Mouse (Mus musculus) brown adipose tissue, adult 24 weeks (tissue): ENCODE results near the gene Cnmd. TPM values are rescaled to one million over a fixed set of nuclear protein-coding genes. Genes with fewer than 3 reads are reported as not detected.

ENCODE experiments used
- H3K27ac ChIP-seq: fragments of 200-500 bp; replicated peaks from 2 replicates; pipeline ENCODE4 v1.5.1; 2012; ENCODE audit warnings: low read depth, mild to moderate bottlenecking, low read length
- H3K4me1 ChIP-seq: fragments of 200-500 bp; 2 replicates; pipeline ENCODE4 v1.6.1; 2012; ENCODE audit warnings: low read length, mixed read lengths; ENCODE audit not compliant: control insufficient read depth, insufficient read depth, insufficient read length
- H3K4me3 ChIP-seq: fragments of 200-500 bp; 2 replicates; pipeline ENCODE4 v1.5.1; 2012; ENCODE audit warnings: low read depth, mild to moderate bottlenecking, low read length, moderate library complexity; ENCODE audit not compliant: insufficient read depth
- polyA plus RNA-seq: library from polyadenylated mRNA; stranded (reverse); fragments of >200 nt; gene quantifications from 2 replicates; pipeline ENCODE4 v1.2.4, GENCODE M21; 2012; ENCODE audit not compliant: missing spikeins, insufficient read depth, insufficient read length

Cnmd gene
- polyA plus RNA-seq, 1 experiment = not detected

DNA sequence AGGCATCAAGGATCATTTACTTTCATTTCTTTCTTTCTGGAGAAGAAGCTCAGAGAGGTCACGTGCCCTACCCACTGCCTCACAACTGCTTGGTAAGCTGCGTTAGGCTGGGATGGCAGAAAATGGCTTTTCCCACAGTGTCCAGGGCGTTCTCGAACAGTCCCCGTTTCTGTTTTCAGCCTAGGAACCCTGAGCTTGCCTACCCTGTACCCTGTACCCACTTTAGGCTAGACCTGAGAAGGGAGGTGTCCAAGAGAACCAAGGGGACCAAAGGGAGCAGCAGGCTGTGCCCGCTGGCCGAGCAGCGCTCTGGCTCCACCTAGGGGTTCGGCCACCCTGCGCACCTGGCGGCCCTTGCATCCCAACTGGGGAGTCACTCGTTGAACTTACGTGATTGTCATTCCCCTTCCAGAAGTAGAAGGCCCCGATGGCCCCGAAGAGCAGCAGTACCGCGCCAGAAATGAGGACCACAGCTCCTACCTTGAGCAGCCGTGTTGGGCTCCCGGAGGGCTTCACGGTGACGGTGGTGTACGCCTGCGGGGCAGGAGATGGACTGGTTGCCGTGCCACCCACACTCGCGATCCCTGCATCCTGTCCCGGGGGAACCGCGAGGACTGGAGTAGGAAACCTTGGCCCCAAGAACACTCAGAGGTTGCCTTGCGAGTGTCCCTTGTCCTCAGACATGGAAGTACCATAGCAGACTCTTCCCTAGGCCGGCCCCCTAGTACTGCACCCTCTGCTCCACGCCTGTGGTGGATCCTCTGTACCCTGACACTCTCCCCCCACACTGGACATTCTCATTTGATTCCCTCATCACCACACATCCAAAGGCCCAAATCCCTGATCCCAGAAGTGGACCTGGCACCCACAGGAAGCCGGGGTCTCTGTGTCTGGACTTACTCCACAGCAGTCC is 709 bp downstream of the Cnmd start:
- Histone ChIP-seq H3K4me3 (peak overlapping the region; percentile 37; the same call in 1 of the 2 replicates), H3K27ac (no peak overlapping the region), H3K4me1 (no peaks in the 10 kb centered on the region; the same call in 1 of the 2 replicates)

- no peak overlapping the region for H3K27ac ChIP-seq
- H3K4me1 ChIP-seq = no peaks in the 10 kb centered on the region; the same call in 1 of the 2 replicates
- H3K4me3 ChIP-seq = no peak overlapping the region
Measured at GRCm38 (mm10) chr14:79660467-79660866, 1.5 kb downstream of the Cnmd start.

DNA sequence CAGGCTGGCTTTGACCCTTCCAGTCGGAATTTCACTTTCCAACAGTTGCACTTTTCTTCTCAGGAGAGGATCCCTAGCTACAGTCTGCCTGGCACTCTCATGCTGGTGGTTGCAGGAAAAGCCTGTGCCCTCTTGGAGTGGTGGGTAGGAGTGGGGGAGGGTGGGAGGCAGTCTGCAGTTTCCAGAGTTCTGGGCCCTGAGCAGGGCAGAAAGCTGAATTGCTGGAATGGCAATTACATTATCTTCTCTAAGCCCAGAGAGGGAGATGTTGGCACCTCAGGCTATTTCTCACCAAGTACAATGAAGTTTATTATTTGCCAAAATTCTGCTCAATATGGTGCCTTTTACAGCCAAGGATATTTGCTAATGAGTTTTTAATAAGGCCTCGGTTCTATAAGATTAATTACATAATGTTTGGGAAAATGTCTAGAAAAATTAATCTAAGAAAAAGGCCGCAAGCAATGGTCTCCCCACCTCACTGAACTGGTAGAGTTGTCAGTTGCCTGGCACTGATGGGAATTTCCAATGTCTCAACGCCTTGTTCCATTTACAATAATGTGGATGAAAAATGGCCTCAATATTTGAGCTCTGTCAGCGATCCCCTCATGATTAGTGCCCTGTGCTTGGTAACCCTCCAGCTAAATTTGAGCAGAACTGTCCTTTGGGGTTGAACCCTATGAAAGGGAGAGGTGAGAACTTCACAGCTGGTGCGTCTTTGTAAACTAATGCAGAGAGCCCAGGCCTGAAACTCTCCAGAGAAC is 3.0 kb downstream of the Cnmd start:
- Histone ChIP-seq H3K4me3 (no peak overlapping the region), H3K4me1 (no peaks in the 10 kb centered on the region; the same call in 1 of the 2 replicates), H3K27ac (no peak overlapping the region)

DNA sequence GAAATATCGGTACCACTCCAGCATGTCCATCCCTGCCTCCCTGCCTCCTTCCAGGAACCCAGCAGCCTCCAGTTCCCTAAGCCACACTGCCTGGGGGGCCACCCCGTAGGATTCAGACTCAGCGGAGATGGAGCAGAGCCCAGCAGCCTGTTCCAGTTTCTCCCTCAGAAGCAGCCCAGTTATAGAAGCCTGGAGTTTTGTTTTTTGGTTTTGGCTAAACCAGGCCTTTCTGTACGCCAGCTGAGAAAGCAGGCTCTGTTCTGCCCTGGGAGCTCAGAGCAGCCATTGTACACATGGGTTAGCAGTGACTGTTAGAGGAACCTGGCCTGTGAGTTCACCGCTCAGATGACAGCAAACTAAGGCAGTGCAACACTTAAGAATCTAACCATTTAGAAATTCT is 3.7 kb downstream of the Cnmd start:
- no peak overlapping the region for H3K27ac ChIP-seq
- no peak overlapping the region for H3K4me3 ChIP-seq
- H3K4me1 ChIP-seq = no peaks in the 10 kb centered on the region; the same call in 1 of the 2 replicates

DNA sequence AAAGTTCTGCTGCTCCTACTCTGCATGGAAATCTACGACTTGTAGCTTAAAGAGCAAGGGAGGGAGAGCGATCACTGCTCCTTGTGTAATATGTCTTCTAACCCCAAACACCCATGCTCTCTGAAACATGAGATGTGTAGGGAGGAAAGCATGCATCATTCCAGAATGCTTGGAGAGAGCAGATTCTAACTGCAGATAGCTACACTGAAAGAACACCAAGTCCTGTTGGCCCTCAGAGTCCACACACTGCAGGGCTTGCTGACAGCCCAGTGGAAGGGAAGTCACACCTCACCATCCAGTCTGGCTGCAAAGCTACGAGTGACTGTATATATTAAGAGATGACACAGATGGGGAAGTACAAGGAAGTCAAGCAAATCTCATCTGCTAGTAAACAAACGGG is 9.3 kb downstream of the Cnmd start:
- Histone ChIP-seq H3K4me3 (no peak overlapping the region), H3K27ac (no peak overlapping the region), H3K4me1 (no peaks in the 10 kb centered on the region)

- Histone ChIP-seq H3K4me3 (no peak overlapping the region), H3K4me1 (no peaks in the 10 kb centered on the region), H3K27ac (no peak overlapping the region)
Measured at GRCm38 (mm10) chr14:79649680-79650079, 12.3 kb downstream of the Cnmd start.

GRCm38 (mm10) chr14:79645378-79645777 is 16.6 kb downstream of the Cnmd start:
- Histone ChIP-seq H3K4me3 (no peak overlapping the region), H3K4me1 (no peaks in the 10 kb centered on the region), H3K27ac (no peak overlapping the region)

DNA sequence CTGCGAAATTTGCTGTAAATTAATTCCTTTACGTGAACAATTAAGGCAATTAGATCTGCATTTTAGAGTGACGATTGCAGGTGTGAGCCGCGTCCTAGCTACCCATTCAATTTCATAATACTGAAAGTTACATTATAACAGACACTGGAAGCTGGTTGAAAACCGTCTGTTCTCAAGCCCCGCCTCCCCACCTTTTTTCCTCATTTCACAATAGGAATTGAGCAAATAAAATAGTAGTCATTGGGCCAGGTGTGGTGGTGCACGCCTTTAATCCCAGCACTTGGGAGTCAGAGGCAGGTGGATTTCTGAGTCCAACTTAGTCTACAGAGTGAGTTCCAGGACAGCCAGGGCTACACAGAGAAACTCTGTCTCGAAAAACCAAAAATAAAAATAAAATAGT is 19.9 kb downstream of the Cnmd start:
- H3K4me1 ChIP-seq = no peaks in the 10 kb centered on the region
- H3K4me3 ChIP-seq = no peak overlapping the region
- H3K27ac ChIP-seq = no peak overlapping the region

DNA sequence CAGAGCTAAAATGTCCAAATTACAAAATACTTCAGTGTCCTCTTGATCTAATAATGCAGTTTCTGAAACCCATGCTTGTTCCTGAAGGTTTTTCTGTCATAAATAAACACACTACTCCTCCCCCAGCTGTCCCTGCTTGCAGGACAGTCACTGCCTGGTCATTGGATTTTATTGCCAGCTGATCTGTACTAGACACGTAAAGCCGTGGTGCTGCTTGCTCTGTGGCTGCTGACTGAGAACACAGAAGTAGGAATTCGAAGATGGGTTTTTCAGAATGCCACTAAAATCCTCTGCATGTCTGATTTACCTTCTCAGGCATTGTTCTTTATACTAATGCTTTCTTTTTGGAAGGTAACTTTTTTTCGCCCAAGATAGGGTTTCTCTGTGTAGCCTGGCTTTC is 25.2 kb downstream of the Cnmd start:
- Histone ChIP-seq H3K27ac (no peak overlapping the region), H3K4me1 (no peaks in the 10 kb centered on the region), H3K4me3 (no peak overlapping the region)

GRCm38 (mm10) chr14:79633196-79633595 is 28.8 kb downstream of the Cnmd start:
- no peaks in the 10 kb centered on the region for H3K4me1 ChIP-seq
- H3K27ac ChIP-seq = no peak overlapping the region
- H3K4me3 ChIP-seq = no peak overlapping the region

GRCm38 (mm10) chr14:79632330-79632729 is 29.6 kb downstream of the Cnmd start:
- peak overlapping the region; percentile 49; the same call in 1 of the 2 replicates for H3K27ac ChIP-seq
- no peaks in the 10 kb centered on the region for H3K4me1 ChIP-seq
- no peak overlapping the region for H3K4me3 ChIP-seq

- Histone ChIP-seq H3K4me1 (no peaks in the 10 kb centered on the region), H3K27ac (no peak overlapping the region)
Measured at GRCm38 (mm10) chr14:79621143-79621542, 40.8 kb downstream of the Cnmd start.

DNA sequence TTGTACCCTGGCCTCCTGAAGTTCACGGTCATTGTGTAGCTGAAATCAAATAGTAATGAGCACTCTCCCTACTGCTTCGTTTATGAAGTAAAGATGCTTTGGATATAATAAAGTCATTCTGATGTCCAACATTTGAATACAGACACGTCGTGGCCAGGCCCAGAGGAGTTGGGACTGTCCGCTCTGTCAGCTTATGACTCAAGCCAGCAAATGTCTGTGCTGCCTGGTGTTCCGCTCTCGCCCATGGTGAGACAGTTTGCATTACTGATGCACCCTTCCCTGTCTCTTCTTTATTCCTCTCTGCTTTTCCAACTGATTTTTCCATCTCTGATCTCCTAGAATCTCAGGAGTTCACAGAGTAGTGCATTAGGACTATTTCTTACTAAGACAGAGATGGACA is 42.2 kb downstream of the Cnmd start:
- Histone ChIP-seq H3K27ac (no peak overlapping the region), H3K4me3 (no peak overlapping the region)

More at GRCm38 (mm10) chr14:79621143-79621542, 40.8 kb downstream of the Cnmd start:
- H3K4me3 ChIP-seq = no peak overlapping the region

GRCm38 (mm10) chr14:79617121-79617828 is 44.7 kb downstream of the Cnmd start:
- H3K4me3 ChIP-seq = no peak overlapping the region
- H3K4me1 ChIP-seq = no peaks in the 10 kb centered on the region
- no peak overlapping the region for H3K27ac ChIP-seq

More for the DNA sequence above, 42.2 kb downstream of the Cnmd start:
- H3K4me1 ChIP-seq = no peaks in the 10 kb centered on the region

DNA sequence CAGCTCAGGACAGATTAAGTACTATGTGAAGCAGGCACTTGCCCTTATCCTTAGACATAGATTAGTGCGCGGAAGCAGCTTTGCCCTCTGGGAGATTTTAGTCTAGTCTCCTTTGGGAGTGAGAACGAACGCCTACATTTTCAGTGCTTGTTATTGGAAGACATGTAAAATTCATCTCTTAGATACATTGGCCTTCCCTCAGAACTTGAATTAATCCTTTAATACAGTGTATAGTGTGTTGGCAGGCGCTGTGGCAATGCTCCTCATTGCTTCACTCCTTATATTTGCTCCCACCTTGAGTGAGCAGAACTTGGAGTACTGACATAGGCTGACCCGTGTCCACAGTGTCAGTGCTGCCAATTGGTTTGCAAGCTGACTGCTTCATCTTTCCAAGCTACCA is 53.7 kb downstream of the Cnmd start:
- no peak overlapping the region for H3K4me3 ChIP-seq

More for the DNA sequence above, 53.7 kb downstream of the Cnmd start:
- Histone ChIP-seq H3K27ac (no peak overlapping the region), H3K4me1 (no peaks in the 10 kb centered on the region)
